In genomic region chr3:79673082-79673481, GRCm38 (mm10) we compare ENCODE assay signal across 8 mouse cellular contexts. TPM values are rescaled to one million over a fixed set of nuclear protein-coding genes. Genes with fewer than 3 reads are reported as not detected.
DNase-seq lines count a peak whose midpoint lies in the region; ATAC-seq and TF ChIP-seq lines count a peak whose summit lies in the region.

No protein-coding gene starts in this region.

- TF ChIP-seq CTCF in gastrocnemius, adult 2 months (IDR thresholded peaks at IDR 0.05) = peak; percentile 85
- peak; percentile 90 for TF ChIP-seq CTCF in midbrain, postnatal 0 days (IDR thresholded peaks at IDR 0.05)

- H3K9ac ChIP-seq in midbrain, embryonic 11.5 days (ENCODE audit: low read length) = no peak overlapping the region
- H3K9ac ChIP-seq in midbrain, embryonic 16.5 days (ENCODE audit: low read depth, low read length) = no peak overlapping the region
- H3K9ac ChIP-seq in midbrain, postnatal 0 days (replicated peaks; ENCODE audit: low read length, poor library complexity, severe bottlenecking) = no peak overlapping the region

- no peak for ATAC-seq in midbrain, embryonic 11.5 days (ENCODE audit: low FRiP score)
- no peak for ATAC-seq in midbrain, embryonic 16.5 days
- ATAC-seq in midbrain, postnatal 0 days (ENCODE audit: low FRiP score) = no peak

- WGBS in midbrain, embryonic 11.5 days = 20% methylated on average over 4 of the region's 4 CpGs
- 13% methylated on average over 4 of the region's 4 CpGs for WGBS in midbrain, embryonic 16.5 days
- WGBS in midbrain, postnatal 0 days = 10% methylated on average over 4 of the region's 4 CpGs

- H3K27ac ChIP-seq in midbrain, embryonic 11.5 days (ENCODE audit: low read depth, low read length) = no peak overlapping the region
- H3K27ac ChIP-seq in midbrain, embryonic 16.5 days (ENCODE audit: low read length) = no peak overlapping the region
- H3K27ac ChIP-seq in gastrocnemius, adult 2 months = no peak overlapping the region
- no peak overlapping the region for H3K27ac ChIP-seq in midbrain, postnatal 0 days (ENCODE audit: low read depth, low read length)

- peak; percentile 96 for DNase-seq in midbrain, embryonic 11.5 days (ENCODE audit: low spot score, missing footprints)
- DNase-seq in T-cell, adult 2 months (ENCODE audit: low spot score) = peak; percentile 14
- DNase-seq in cerebellum, postnatal 25 days = peak; percentile 47 to 84
- peak; percentile 50 for DNase-seq in gastrocnemius, adult 2 months
- DNase-seq in layer of hippocampus, postnatal 14 days (ENCODE audit: low spot score in 2 of 2) = peak; percentile 61 to 86
- DNase-seq in midbrain, postnatal 0 days (ENCODE audit: low spot score) = peak; percentile 82
- peak; percentile 70 for DNase-seq in thymus, postnatal 4 days

- H3K4me2 ChIP-seq in midbrain, embryonic 11.5 days = no peak overlapping the region
- H3K4me2 ChIP-seq in midbrain, embryonic 16.5 days (ENCODE audit: low read length) = no peak overlapping the region
- no peak overlapping the region for H3K4me2 ChIP-seq in midbrain, postnatal 0 days (ENCODE audit: low read depth, low read length, poor library complexity, severe bottlenecking)

- no peak overlapping the region for H3K4me3 ChIP-seq in midbrain, embryonic 11.5 days (ENCODE audit: low read depth, low read length)
- H3K4me3 ChIP-seq in midbrain, embryonic 16.5 days (ENCODE audit: low read depth, low read length) = no peak overlapping the region
- no peak overlapping the region for H3K4me3 ChIP-seq in gastrocnemius, adult 2 months
- H3K4me3 ChIP-seq in midbrain, postnatal 0 days (ENCODE audit: low read depth, low read length) = no peak overlapping the region

- H3K27me3 ChIP-seq in midbrain, embryonic 11.5 days (ENCODE audit: control insufficient read depth, insufficient read depth, low read length) = no peaks in the 10 kb centered on the region
- no peaks in the 10 kb centered on the region for H3K27me3 ChIP-seq in midbrain, embryonic 16.5 days (ENCODE audit: control insufficient read depth, insufficient read depth, low read depth, low read length)
- no peaks in the 10 kb centered on the region for H3K27me3 ChIP-seq in midbrain, postnatal 0 days (ENCODE audit: insufficient read depth, low read length)

- no peaks in the 10 kb centered on the region for H3K9me3 ChIP-seq in midbrain, embryonic 11.5 days (ENCODE audit: control insufficient read depth, low read length)
- no peaks in the 10 kb centered on the region for H3K9me3 ChIP-seq in midbrain, embryonic 16.5 days (replicated peaks; ENCODE audit: control insufficient read depth, low read length, poor library complexity, severe bottlenecking)
- no peaks in the 10 kb centered on the region for H3K9me3 ChIP-seq in midbrain, postnatal 0 days (ENCODE audit: low read length)

- H3K4me1 ChIP-seq in midbrain, embryonic 11.5 days (ENCODE audit: control insufficient read depth, insufficient read depth, low read length) = no peaks in the 10 kb centered on the region
- H3K4me1 ChIP-seq in midbrain, embryonic 16.5 days (ENCODE audit: control insufficient read depth, insufficient read depth, low read length) = no peaks in the 10 kb centered on the region
- H3K4me1 ChIP-seq in midbrain, postnatal 0 days (ENCODE audit: insufficient read depth, low read length) = no peaks in the 10 kb centered on the region

- H3K36me3 ChIP-seq in midbrain, embryonic 11.5 days (ENCODE audit: control insufficient read depth, insufficient read depth, low read length) = no peaks in the 10 kb centered on the region
- no peaks in the 10 kb centered on the region for H3K36me3 ChIP-seq in midbrain, embryonic 16.5 days (ENCODE audit: control insufficient read depth, insufficient read depth, low read length)
- no peaks in the 10 kb centered on the region for H3K36me3 ChIP-seq in midbrain, postnatal 0 days (ENCODE audit: insufficient read depth, low read length)

- intact Hi-C loops in gastrocnemius, adult 2 months (cut with DNase I) = loop anchor here (1.0 to 2.0 kb wide), 2 partner anchors 72 to 136 kb away; no protein-coding TSS in a partner anchor

RNA-seq across cellular contexts. Expression of gene Etfdh, which starts 43.8 kb away (rescaled TPM):
- 50.5 and 54.7 TPM in 2 replicates for polyA plus RNA-seq in midbrain, embryonic 11.5 days (2014; fragmentation: Nextera tagmentation; extraction: Ambion mirVana)
- 39.4 and 40.8 TPM in 2 replicates for polyA plus RNA-seq in midbrain, embryonic 16.5 days (2015; fragmentation: Nextera tagmentation; extraction: Ambion mirVana)
- 100 to 1,000 TPM in 1 of 2 experiments, 10 to 100 TPM in 1; 91.6 to 159 TPM for total RNA-seq in gastrocnemius, adult 2 months (2021)
- 10 to 100 TPM; 30.3 to 33.4 TPM for total RNA-seq in layer of hippocampus, postnatal 14 days (2021)
- total RNA-seq in midbrain, postnatal 0 days (2014; rRNA removed) = 21.8 and 26.7 TPM in 2 replicates
- 36.0 and 38.9 TPM in 2 replicates for polyA plus RNA-seq in midbrain, postnatal 0 days (2015; fragmentation: Nextera tagmentation; extraction: Ambion mirVana)

RNA-seq across cellular contexts. Expression of gene 4930579G24Rik, which starts 44.2 kb away (rescaled TPM):
- 25.1 and 28.8 TPM in 2 replicates for polyA plus RNA-seq in midbrain, embryonic 11.5 days (2014; fragmentation: Nextera tagmentation; extraction: Ambion mirVana)
- 5.3 and 6.4 TPM in 2 replicates for polyA plus RNA-seq in midbrain, embryonic 16.5 days (2015; fragmentation: Nextera tagmentation; extraction: Ambion mirVana)
- 1 to 10 TPM in 1 of 2 experiments, under 1 TPM in 1; 0.79 to 1.1 TPM for total RNA-seq in gastrocnemius, adult 2 months (2021)
- total RNA-seq in layer of hippocampus, postnatal 14 days (2021) = 1 to 10 TPM; 1.1 to 1.6 TPM
- total RNA-seq in midbrain, postnatal 0 days (2014; rRNA removed) = 3.3 and 5.4 TPM in 2 replicates
- 2.7 and 3.7 TPM in 2 replicates for polyA plus RNA-seq in midbrain, postnatal 0 days (2015; fragmentation: Nextera tagmentation; extraction: Ambion mirVana)

Comparison
In these comparisons a context has a peak if more than half of its experiments do, and no peak if none do; other contexts are left out.
1. DNase-seq: peak in every context shown above with its lines; median percentile 96 in midbrain, embryonic 11.5 days; 82 in midbrain, postnatal 0 days; 74 in layer of hippocampus, postnatal 14 days; 70 in thymus, postnatal 4 days; 66 in cerebellum, postnatal 25 days; 50 in gastrocnemius, adult 2 months; 14 in T-cell, adult 2 months.